Mouse (Mus musculus): Measurements from ENCODE around the gene Bicc1.

GRCm38 (mm10) chr10:70941623-70942022, 217.9 kb downstream of the Bicc1 start:
- TF ChIP-seq CTCF (IDR thresholded peaks at IDR 0.05; ENCODE audit: low read depth, low read length) (no peak), GATA1 (IDR thresholded peaks at IDR 0.05; ENCODE audit: borderline replicate concordance, low read length) (no peak), POLR2AphosphoS5 (IDR thresholded peaks at IDR 0.05; ENCODE audit: insufficient replicate concordance, low read depth, low read length) (no peak)

Data from G1E (cell line).